Mouse (Mus musculus) midbrain, embryonic 14.5 days (tissue): ENCODE results near the gene Cdkn2aip. TPM values are rescaled to one million over a fixed set of nuclear protein-coding genes. Genes with fewer than 3 reads are reported as not detected.

Source experiments
- polyA plus RNA-seq: library from polyadenylated mRNA; unstranded; fragments of >200 nt; fragmentation: Nextera tagmentation; extraction: Ambion mirVana; gene quantifications from 2 replicates; pipeline ENCODE4 v1.2.1, GENCODE M21; 2014

The Cdkn2aip gene
- polyA plus RNA-seq, 1 experiment from 2014 or later: 37.9 TPM

Other genes with a start within 250 kb of the Cdkn2aip start
- 32.0 and 50.9 TPM in 2 replicates for gene Trappc11, start 180.5 kb downstream of the Cdkn2aip start, polyA plus RNA-seq
- gene Rwdd4a, start 180.3 kb downstream of the Cdkn2aip start, polyA plus RNA-seq: 33.4 and 44.2 TPM in 2 replicates
- gene Ing2, start 38.4 kb downstream of the Cdkn2aip start, polyA plus RNA-seq: 6.4 and 7.4 TPM in 2 replicates
- not detected in 2 replicates for gene Cldn24, start 108.2 kb upstream of the Cdkn2aip start, polyA plus RNA-seq
- not detected in 2 replicates for gene Cldn22, start 110.5 kb upstream of the Cdkn2aip start, polyA plus RNA-seq